Mouse (Mus musculus): ENCODE measurements around the gene Smad3. TPM values are rescaled to one million over a fixed set of nuclear protein-coding genes. Genes with fewer than 3 reads are reported as not detected.

Gene Smad3
- polyA plus RNA-seq, 1 experiment from 2014 or later = 9.0 TPM

GRCm38 (mm10) chr9:63684277-63684676 is 73.5 kb downstream of the Smad3 start:
- no peaks in the 10 kb centered on the region for H3K4me1 ChIP-seq (replicated peaks; ENCODE audit: control insufficient read depth, insufficient read depth, low read length)
- no peak overlapping the region for H3K4me3 ChIP-seq (replicated peaks; ENCODE audit: low read length)
- ATAC-seq (ENCODE audit: low FRiP score) (no peak), DNase-seq (ENCODE audit: low spot score) (no peak)
- no peak overlapping the region for H3K27ac ChIP-seq
- H3K9ac ChIP-seq = no peak overlapping the region
- H3K9me3 ChIP-seq (ENCODE audit: control insufficient read depth, low read length) = no peaks in the 10 kb centered on the region
- 97% methylated on average over 6 of the region's 6 CpGs for WGBS
- H3K4me2 ChIP-seq (replicated peaks) = no peak overlapping the region
- H3K27me3 ChIP-seq (ENCODE audit: control insufficient read depth, insufficient read depth, low read length) = no peaks in the 10 kb centered on the region
- no peaks in the 10 kb centered on the region for H3K36me3 ChIP-seq (replicated peaks; ENCODE audit: control insufficient read depth, insufficient read depth)

DNA sequence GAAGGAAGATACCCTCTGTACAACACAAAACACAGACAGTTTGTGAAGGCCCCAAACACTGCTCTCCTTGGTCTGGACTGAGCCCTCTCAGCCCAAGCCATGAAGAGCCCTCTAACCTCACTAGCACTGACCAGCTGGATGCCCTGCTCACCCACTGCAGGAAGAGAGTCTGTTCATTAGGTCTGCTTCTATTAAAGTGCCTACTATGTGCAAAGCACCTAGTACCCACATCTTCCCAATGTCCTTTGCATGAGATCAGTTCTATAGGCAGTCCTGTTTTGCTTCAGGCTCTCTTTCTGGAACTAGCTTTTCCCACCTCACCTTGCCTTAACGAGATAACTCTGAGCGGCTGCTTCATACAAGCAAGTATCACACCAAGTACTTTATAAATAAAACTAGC is 74.9 kb downstream of the Smad3 start:
- H3K9me3 ChIP-seq (ENCODE audit: control insufficient read depth, low read length) = no peaks in the 10 kb centered on the region
- WGBS = 98% methylated on average over 2 of the region's 2 CpGs

DNA sequence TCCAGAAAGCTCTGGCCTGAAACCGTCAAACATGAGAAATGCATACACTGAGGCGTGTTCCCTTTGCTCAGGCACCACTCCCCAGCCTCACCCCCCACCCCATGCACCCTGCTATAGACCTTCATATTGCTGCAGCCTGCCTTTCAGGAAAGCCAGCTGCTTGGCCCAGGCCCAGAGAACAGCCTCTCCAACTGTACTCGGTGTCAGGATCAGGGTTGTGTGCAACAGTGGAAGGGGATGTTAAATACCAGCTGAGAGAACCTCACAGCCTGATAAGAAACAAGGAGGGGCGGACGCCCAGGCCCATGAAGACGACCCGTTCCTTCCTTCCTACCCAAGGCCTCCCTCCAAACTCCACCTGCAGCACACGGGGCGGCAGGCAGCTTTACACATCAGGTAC is 75.5 kb downstream of the Smad3 start:
- Histone ChIP-seq H3K9me3 (ENCODE audit: control insufficient read depth, low read length) (no peaks in the 10 kb centered on the region), H3K4me3 (replicated peaks; ENCODE audit: low read length) (no peak overlapping the region), H3K27ac (no peak overlapping the region), H3K4me2 (replicated peaks) (no peak overlapping the region), H3K4me1 (replicated peaks; ENCODE audit: control insufficient read depth, insufficient read depth, low read length) (no peaks in the 10 kb centered on the region), H3K36me3 (replicated peaks; ENCODE audit: control insufficient read depth, insufficient read depth) (no peaks in the 10 kb centered on the region), H3K27me3 (ENCODE audit: control insufficient read depth, insufficient read depth, low read length) (no peaks in the 10 kb centered on the region), H3K9ac (no peak overlapping the region)
- 82% methylated on average over 9 of the region's 9 CpGs for WGBS
- no peak for ATAC-seq (ENCODE audit: low FRiP score)
- DNase-seq (ENCODE audit: low spot score) = no peak

More for the DNA sequence above, 74.9 kb downstream of the Smad3 start:
- Histone ChIP-seq H3K4me3 (replicated peaks; ENCODE audit: low read length) (no peak overlapping the region), H3K4me2 (replicated peaks) (no peak overlapping the region), H3K27me3 (ENCODE audit: control insufficient read depth, insufficient read depth, low read length) (no peaks in the 10 kb centered on the region), H3K27ac (no peak overlapping the region), H3K4me1 (replicated peaks; ENCODE audit: control insufficient read depth, insufficient read depth, low read length) (no peaks in the 10 kb centered on the region), H3K9ac (no peak overlapping the region), H3K36me3 (replicated peaks; ENCODE audit: control insufficient read depth, insufficient read depth) (no peaks in the 10 kb centered on the region)
- DNase-seq (ENCODE audit: low spot score) (no peak), ATAC-seq (ENCODE audit: low FRiP score) (no peak)

DNA sequence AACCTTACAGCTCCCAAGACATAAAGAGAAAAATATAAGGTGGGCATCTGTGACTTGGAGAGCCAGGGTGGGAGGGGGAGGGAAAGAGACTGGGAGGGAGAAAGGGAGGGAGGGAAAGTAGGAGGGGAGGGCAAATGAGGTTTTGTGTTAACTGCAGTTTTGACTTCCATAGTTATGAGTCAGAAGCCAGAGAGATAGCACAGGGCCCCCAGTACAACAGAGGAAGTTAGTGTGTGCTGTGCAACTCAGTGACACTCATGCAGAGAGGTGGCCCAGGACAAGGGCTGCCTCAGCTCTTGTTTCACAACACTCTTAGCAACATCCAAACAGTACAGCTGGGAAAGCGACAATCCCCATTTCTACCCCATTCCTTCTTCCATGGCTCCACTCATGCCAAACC is 79.7 kb downstream of the Smad3 start:
- WGBS = 100% methylated on average over 1 of the region's 1 CpGs
- no peaks in the 10 kb centered on the region for H3K27me3 ChIP-seq (ENCODE audit: control insufficient read depth, insufficient read depth, low read length)
- no peaks in the 10 kb centered on the region for H3K9me3 ChIP-seq (ENCODE audit: control insufficient read depth, low read length)
- H3K4me1 ChIP-seq (replicated peaks; ENCODE audit: control insufficient read depth, insufficient read depth, low read length) = no peaks in the 10 kb centered on the region
- no peak for DNase-seq (ENCODE audit: low spot score)
- H3K4me2 ChIP-seq (replicated peaks) = no peak overlapping the region
- no peak for ATAC-seq (ENCODE audit: low FRiP score)
- no peak overlapping the region for H3K27ac ChIP-seq
- H3K36me3 ChIP-seq (replicated peaks; ENCODE audit: control insufficient read depth, insufficient read depth) = no peaks in the 10 kb centered on the region
- no peak overlapping the region for H3K9ac ChIP-seq
- H3K4me3 ChIP-seq (replicated peaks; ENCODE audit: low read length) = no peak overlapping the region

GRCm38 (mm10) chr9:63677621-63678020 is 80.2 kb downstream of the Smad3 start:
- Histone ChIP-seq H3K4me2 (replicated peaks) (no peak overlapping the region), H3K9me3 (ENCODE audit: control insufficient read depth, low read length) (no peaks in the 10 kb centered on the region), H3K27me3 (ENCODE audit: control insufficient read depth, insufficient read depth, low read length) (no peaks in the 10 kb centered on the region), H3K4me1 (replicated peaks; ENCODE audit: control insufficient read depth, insufficient read depth, low read length) (no peaks in the 10 kb centered on the region), H3K27ac (no peak overlapping the region), H3K36me3 (replicated peaks; ENCODE audit: control insufficient read depth, insufficient read depth) (no peaks in the 10 kb centered on the region), H3K9ac (no peak overlapping the region), H3K4me3 (replicated peaks; ENCODE audit: low read length) (no peak overlapping the region)
- no peak for ATAC-seq (ENCODE audit: low FRiP score)
- 63% methylated on average over 3 of the region's 3 CpGs for WGBS
- DNase-seq (ENCODE audit: low spot score) = no peak

DNA sequence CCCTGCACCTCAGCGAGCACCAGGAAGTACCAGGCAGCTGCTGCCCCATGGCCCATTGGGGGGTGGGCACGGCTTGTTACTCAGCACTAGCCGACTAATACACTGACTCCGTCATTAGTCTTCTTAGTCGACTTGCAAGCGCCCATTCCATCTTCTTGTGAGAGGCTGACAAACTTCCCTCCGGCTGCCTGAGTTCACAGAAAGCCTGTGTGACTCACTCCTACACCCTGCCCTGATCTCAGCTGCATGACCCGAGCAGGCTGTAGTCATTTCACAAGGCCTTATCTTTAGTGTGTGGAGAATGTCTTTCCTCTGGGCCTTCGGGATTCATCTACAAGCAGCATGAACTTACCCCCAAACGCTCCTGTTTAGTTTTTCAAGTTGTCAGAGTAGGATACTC is 83.2 kb downstream of the Smad3 start:
- no peaks in the 10 kb centered on the region for H3K36me3 ChIP-seq (replicated peaks; ENCODE audit: control insufficient read depth, insufficient read depth)
- ATAC-seq (ENCODE audit: low FRiP score) = no peak

DNA sequence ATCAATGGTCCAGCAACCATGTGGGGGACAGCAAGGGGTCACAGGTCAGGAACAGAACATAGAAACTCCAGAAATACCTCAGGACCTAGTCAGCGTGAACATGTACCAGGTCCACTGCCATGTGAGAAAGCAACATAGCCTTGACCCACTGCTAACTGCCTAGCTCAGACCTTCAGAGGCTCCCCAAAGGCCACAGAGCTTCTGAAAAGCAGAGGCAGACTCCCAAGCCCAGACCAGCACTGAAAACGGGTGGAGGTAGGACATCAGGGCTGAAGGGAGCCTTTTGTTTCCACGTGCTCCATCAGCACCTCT is 84.3 kb downstream of the Smad3 start:
- H3K4me1 ChIP-seq (replicated peaks; ENCODE audit: control insufficient read depth, insufficient read depth, low read length) = peaks cover 4% of the 10 kb centered on the region; the same call in 1 of the 2 replicates
- no peak for ATAC-seq (ENCODE audit: low FRiP score)
- H3K27me3 ChIP-seq (ENCODE audit: control insufficient read depth, insufficient read depth, low read length) = no peaks in the 10 kb centered on the region
- 89% methylated on average over 3 of the region's 3 CpGs for whole genome bisulfite sequencing
- no peak overlapping the region for H3K27ac ChIP-seq
- no peaks in the 10 kb centered on the region for H3K9me3 ChIP-seq (ENCODE audit: control insufficient read depth, low read length)
- no peaks in the 10 kb centered on the region for H3K36me3 ChIP-seq (replicated peaks; ENCODE audit: control insufficient read depth, insufficient read depth)
- DNase-seq (ENCODE audit: low spot score) = no peak
- H3K4me2 ChIP-seq (replicated peaks) = no peak overlapping the region
- H3K9ac ChIP-seq = no peak overlapping the region
- H3K4me3 ChIP-seq (replicated peaks; ENCODE audit: low read length) = no peak overlapping the region

More for the DNA sequence above, 83.2 kb downstream of the Smad3 start:
- H3K4me2 ChIP-seq (replicated peaks) = no peak overlapping the region
- no peaks in the 10 kb centered on the region for H3K9me3 ChIP-seq (ENCODE audit: control insufficient read depth, low read length)
- H3K4me1 ChIP-seq (replicated peaks; ENCODE audit: control insufficient read depth, insufficient read depth, low read length) = no peaks in the 10 kb centered on the region
- H3K4me3 ChIP-seq (replicated peaks; ENCODE audit: low read length) = no peak overlapping the region
- H3K27me3 ChIP-seq (ENCODE audit: control insufficient read depth, insufficient read depth, low read length) = no peaks in the 10 kb centered on the region
- no peak overlapping the region for H3K9ac ChIP-seq
- DNase-seq (ENCODE audit: low spot score) = no peak
- no peak overlapping the region for H3K27ac ChIP-seq
- 91% methylated on average over 10 of the region's 10 CpGs for WGBS

DNA sequence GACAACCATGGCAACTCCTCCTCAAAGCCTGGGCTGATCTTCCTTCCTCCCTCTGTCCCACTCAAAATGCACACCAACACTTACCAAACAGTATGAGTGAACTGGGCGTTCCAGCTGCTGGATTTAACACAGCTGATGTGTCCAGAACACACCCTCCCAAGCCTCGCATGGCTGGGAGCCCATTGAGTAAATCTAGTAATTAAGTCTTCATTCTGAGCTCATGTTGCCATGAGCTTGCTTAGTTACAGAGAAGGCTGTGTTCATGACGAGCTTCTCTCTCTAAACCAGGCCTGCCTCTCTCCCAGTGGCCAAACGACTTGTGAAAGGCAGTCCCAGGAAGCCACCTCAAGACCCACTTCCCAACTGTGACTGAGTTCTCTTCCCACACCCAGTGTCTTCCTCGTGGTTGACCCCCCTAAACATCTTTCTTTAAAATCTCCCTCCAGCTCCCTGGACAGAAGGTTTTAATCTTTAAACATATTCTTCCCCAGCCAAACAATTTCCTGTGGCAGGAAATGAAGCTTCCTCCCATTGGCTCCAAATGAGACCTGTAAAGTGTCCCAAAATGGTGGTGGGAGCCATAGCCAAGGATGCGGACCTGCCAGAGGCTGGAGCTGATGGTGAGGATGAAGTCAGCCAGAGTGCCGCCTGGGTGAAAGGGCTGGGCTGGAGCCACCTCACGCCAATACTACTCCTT is 84.8 kb downstream of the Smad3 start:
- Histone ChIP-seq H3K9ac (no peak overlapping the region), H3K4me3 (replicated peaks; ENCODE audit: low read length) (no peak overlapping the region), H3K27ac (no peak overlapping the region), H3K27me3 (ENCODE audit: control insufficient read depth, insufficient read depth, low read length) (no peaks in the 10 kb centered on the region), H3K4me2 (replicated peaks) (no peak overlapping the region), H3K36me3 (replicated peaks; ENCODE audit: control insufficient read depth, insufficient read depth) (no peaks in the 10 kb centered on the region), H3K4me1 (replicated peaks; ENCODE audit: control insufficient read depth, insufficient read depth, low read length) (peaks cover 9% of the 10 kb centered on the region; the same call in 1 of the 2 replicates), H3K9me3 (ENCODE audit: control insufficient read depth, low read length) (no peaks in the 10 kb centered on the region)
- DNase-seq (ENCODE audit: low spot score) = no peak
- WGBS = 76% methylated on average over 8 of the region's 8 CpGs
- no peak for ATAC-seq (ENCODE audit: low FRiP score)

- ATAC-seq (ENCODE audit: low FRiP score) (no peak), DNase-seq (ENCODE audit: low spot score) (no peak)
- peaks cover 35% of the 10 kb centered on the region for H3K4me1 ChIP-seq (replicated peaks; ENCODE audit: control insufficient read depth, insufficient read depth, low read length)
- no peaks in the 10 kb centered on the region for H3K27me3 ChIP-seq (ENCODE audit: control insufficient read depth, insufficient read depth, low read length)
- no peak overlapping the region for H3K4me2 ChIP-seq (replicated peaks)
- 96% methylated on average over 7 of the region's 7 CpGs for WGBS
- no peaks in the 10 kb centered on the region for H3K36me3 ChIP-seq (replicated peaks; ENCODE audit: control insufficient read depth, insufficient read depth)
- H3K9me3 ChIP-seq (ENCODE audit: control insufficient read depth, low read length) = no peaks in the 10 kb centered on the region
- H3K9ac ChIP-seq = no peak overlapping the region
- no peak overlapping the region for H3K4me3 ChIP-seq (replicated peaks; ENCODE audit: low read length)
- no peak overlapping the region for H3K27ac ChIP-seq
Measured at GRCm38 (mm10) chr9:63669816-63670215, 88.0 kb downstream of the Smad3 start.

DNA sequence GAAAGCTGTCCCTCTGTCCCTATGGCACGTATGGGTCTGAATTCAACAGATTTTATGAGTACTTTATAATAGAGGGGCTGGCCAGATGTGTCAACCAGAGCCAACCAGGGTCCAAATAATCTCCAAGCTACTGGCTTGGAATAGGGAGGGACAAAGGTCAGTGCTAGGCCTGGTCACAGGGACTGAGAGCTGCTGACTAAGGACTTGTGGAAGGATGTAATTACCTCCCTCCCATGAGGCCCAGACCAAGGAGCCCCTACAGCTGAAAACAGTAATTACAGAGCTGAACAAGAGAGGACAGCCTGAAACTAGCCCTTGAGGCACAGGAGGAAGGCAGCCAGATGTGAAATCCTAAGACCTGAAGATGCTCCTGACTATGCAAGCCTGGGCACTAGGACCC is 89.2 kb downstream of the Smad3 start:
- DNase-seq (ENCODE audit: low spot score) (no peak), ATAC-seq (ENCODE audit: low FRiP score) (no peak)
- no peak overlapping the region for H3K27ac ChIP-seq
- no peaks in the 10 kb centered on the region for H3K9me3 ChIP-seq (ENCODE audit: control insufficient read depth, low read length)
- 72% methylated on average over 1 of the region's 1 CpGs for WGBS
- H3K4me2 ChIP-seq (replicated peaks) = no peak overlapping the region
- H3K4me3 ChIP-seq (replicated peaks; ENCODE audit: low read length) = no peak overlapping the region
- no peaks in the 10 kb centered on the region for H3K36me3 ChIP-seq (replicated peaks; ENCODE audit: control insufficient read depth, insufficient read depth)
- no peak overlapping the region for H3K9ac ChIP-seq
- H3K4me1 ChIP-seq (replicated peaks; ENCODE audit: control insufficient read depth, insufficient read depth, low read length) = peaks cover 42% of the 10 kb centered on the region
- no peaks in the 10 kb centered on the region for H3K27me3 ChIP-seq (ENCODE audit: control insufficient read depth, insufficient read depth, low read length)
